Mouse (Mus musculus) ES-E14 (cell line): ENCODE data around the gene Rad1.

Source experiments
- ZC3H11A ChIP-seq: IDR thresholded peaks from 2 replicates; pipeline ENCODE4 v1.6.1; 2012; ENCODE audit warnings: low read depth, mild to moderate bottlenecking, inconsistent platforms, low read length, borderline replicate concordance
- ZNF384 ChIP-seq: IDR thresholded peaks from 2 replicates; pipeline ENCODE4 v1.6.1; 2012; ENCODE audit warnings: low read depth, low read length, inconsistent platforms

DNA sequence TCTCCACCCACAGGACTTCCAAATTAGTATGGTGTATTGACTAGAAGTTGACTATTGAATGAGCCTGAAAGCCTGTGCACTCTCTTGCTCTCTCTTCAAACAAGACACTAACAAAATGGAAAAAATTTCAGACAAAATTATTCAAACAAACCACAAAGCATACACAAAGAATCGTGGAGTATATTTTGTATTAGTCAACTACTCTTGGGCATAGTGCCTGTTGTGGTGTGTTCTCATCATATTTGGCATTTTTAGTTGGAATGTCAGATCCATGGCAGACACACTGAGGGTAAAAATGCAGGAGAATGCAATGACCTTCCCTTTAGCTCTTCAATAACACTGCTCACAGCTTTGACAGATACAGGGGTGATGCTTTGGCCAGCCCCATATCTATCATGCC lies 40.1 kb downstream of the Rad1 start:
- TF ChIP-seq ZC3H11A (no peak), ZNF384 (no peak)
